Mouse (Mus musculus) liver, adult 2 months (tissue): Measurements from ENCODE around the gene Map3k11. TPM values are rescaled to one million over a fixed set of nuclear protein-coding genes. Genes with fewer than 3 reads are reported as not detected.

Source experiments
- DNase-seq: peaks from one replicate; pipeline ENCODE4 v3.0.0-alpha.2; 2011; ENCODE audit warnings: low read depth, low spot score; ENCODE audit errors: extremely low read depth
- H3K27ac ChIP-seq: fragments of 200-500 bp; replicated peaks from 2 replicates; pipeline ENCODE4 v1.5.1; 2012; ENCODE audit warnings: low read depth, mild to moderate bottlenecking, control low read depth, inconsistent platforms, low read length; ENCODE audit not compliant: insufficient read depth
- H3K27me3 ChIP-seq: fragments of 200-500 bp; 2 replicates; pipeline ENCODE4 v1.6.1; 2012; ENCODE audit warnings: mild to moderate bottlenecking, moderate library complexity, low read length, inconsistent platforms; ENCODE audit not compliant: control insufficient read depth, insufficient read depth
- H3K36me3 ChIP-seq: fragments of 200-500 bp; 2 replicates; pipeline ENCODE4 v1.6.1; 2012; ENCODE audit warnings: low read length, inconsistent platforms; ENCODE audit not compliant: control insufficient read depth, insufficient read depth
- H3K4me1 ChIP-seq: fragments of 200-500 bp; 2 replicates; pipeline ENCODE4 v1.6.1; 2011; ENCODE audit warnings: low read length; ENCODE audit not compliant: control insufficient read depth, insufficient read depth
- H3K4me3 ChIP-seq: fragments of 200-500 bp; 2 replicates; pipeline ENCODE4 v1.5.1; 2011; ENCODE audit warnings: low read depth, mild to moderate bottlenecking, control low read depth, low read length, moderate library complexity; ENCODE audit not compliant: insufficient read depth
- H3K79me2 ChIP-seq: fragments of 200-500 bp; 2 replicates; pipeline ENCODE4 v1.6.1; 2012; ENCODE audit warnings: inconsistent platforms, mild to moderate bottlenecking, low read length, moderate library complexity; ENCODE audit not compliant: control insufficient read depth, insufficient read depth
- H3K9ac ChIP-seq: fragments of 200-500 bp; 2 replicates; pipeline ENCODE4 v1.6.1; 2012; ENCODE audit warnings: low read depth, mild to moderate bottlenecking, control low read depth, inconsistent platforms, low read length
- CTCF ChIP-seq: fragments of 200-500 bp; IDR thresholded peaks from 2 replicates; pipeline ENCODE4 v1.5.1; 2011; ENCODE audit warnings: low read depth, low read length, control low read depth
- POLR2A ChIP-seq: fragments of 200-500 bp; IDR thresholded peaks from 2 replicates; pipeline ENCODE4 v1.6.1; 2011; ENCODE audit warnings: low read length, control low read depth; ENCODE audit not compliant: insufficient read depth; ENCODE audit errors: extremely low read depth
- WGBS: fragments of 180-500 bp; shearing (Covaris S2); methylation state at CpG from one replicate; pipeline ENCODE4 v1.1.7; 2018; 5-methylcytosine and 5-hydroxymethylcytosine counted together
- polyA plus RNA-seq: library from polyadenylated mRNA; depleted of rRNA; stranded (reverse); fragments of >200 nt; gene quantifications from 2 replicates; pipeline ENCODE4 v1.2.3, GENCODE M21; 2012
- total RNA-seq: library from RNA; depleted of rRNA; stranded (reverse); fragments of >200 nt; gene quantifications from 2 replicates; pipeline ENCODE4 v1.2.3, GENCODE M21; 2014

Gene Map3k11
- total and polyA plus RNA-seq, 2 experiments = 10.2 to 53.6 TPM

DNA sequence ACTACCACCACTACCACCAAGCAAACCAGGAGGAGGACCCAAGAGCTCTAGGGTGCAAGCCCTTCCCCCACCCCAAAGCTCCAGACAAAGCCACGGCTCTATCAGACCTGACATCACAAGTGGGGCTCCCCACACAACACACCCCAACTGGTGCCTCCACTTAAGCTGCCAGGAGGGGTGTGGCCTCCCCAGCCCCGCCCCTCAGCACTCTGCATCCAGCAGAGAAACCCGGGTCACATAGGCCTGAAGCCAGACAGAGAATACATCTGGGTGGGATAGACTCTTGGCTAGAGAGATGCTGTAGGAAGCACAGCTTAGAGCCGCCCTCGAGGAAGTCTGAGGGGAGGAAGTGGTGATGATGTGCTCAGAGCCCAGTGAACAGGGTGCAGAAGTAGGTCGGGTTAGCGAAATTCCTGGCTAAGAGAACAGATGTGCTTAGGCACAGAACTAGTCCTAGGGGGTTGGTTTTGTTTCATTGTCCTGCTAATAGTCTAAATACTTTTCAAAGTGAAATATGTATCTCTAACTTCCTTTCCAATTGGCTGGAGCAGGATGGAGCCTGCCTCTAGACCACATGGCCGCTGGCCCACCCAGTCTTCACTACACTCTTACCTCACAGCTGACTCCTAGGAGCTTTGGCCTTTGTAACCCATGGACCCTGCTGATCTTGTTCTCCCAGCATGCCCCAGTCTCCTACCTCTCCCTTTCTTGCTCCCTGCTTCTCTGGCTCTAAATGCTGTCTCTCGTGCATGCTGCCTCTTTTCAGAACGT lies 16.4 kb downstream of the Map3k11 start:
- TF ChIP-seq CTCF (no peak), POLR2A (no peak)
- 55% methylated on average over 10 of the region's 10 CpGs for WGBS
- no peaks in the 10 kb centered on the region for H3K27me3 ChIP-seq
- H3K4me3 ChIP-seq = no peak overlapping the region
- H3K79me2 ChIP-seq = no peaks in the 10 kb centered on the region
- peaks cover 16% of the 10 kb centered on the region for H3K36me3 ChIP-seq
- H3K27ac ChIP-seq = no peak overlapping the region
- H3K4me1 ChIP-seq = peaks cover 2% of the 10 kb centered on the region; the same call in 1 of the 2 replicates
- H3K9ac ChIP-seq = no peak overlapping the region
- no peak for DNase-seq

DNA sequence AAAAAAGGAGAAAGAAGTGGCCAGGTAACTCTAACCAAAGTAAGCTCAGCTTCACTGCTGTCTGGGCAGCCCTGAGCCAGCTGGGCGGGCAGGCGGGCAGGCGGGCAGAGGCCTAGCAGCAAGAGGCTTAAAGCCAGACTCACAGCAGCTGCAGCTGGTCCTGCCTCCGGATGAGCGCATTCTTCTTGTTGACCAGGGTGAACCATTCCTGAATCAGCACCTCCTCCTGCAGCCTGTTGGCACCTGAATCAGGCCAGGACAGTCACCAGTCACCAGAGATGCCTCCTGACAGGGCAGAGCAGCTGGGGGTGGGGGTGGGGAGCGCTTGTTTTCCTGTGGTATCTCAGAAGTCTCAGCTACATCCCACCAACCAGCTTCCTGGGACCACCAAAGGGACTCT lies 21.5 kb downstream of the Map3k11 start:
- Histone ChIP-seq H3K27me3 (no peaks in the 10 kb centered on the region), H3K9ac (no peak overlapping the region), H3K79me2 (no peaks in the 10 kb centered on the region), H3K36me3 (no peaks in the 10 kb centered on the region), H3K4me3 (no peak overlapping the region), H3K4me1 (peaks cover 5% of the 10 kb centered on the region; the same call in 1 of the 2 replicates), H3K27ac (no peak overlapping the region)
- DNase-seq = no peak
- no peak for TF ChIP-seq CTCF
- no peak for TF ChIP-seq POLR2A
- WGBS = 95% methylated on average over 6 of the region's 6 CpGs

DNA sequence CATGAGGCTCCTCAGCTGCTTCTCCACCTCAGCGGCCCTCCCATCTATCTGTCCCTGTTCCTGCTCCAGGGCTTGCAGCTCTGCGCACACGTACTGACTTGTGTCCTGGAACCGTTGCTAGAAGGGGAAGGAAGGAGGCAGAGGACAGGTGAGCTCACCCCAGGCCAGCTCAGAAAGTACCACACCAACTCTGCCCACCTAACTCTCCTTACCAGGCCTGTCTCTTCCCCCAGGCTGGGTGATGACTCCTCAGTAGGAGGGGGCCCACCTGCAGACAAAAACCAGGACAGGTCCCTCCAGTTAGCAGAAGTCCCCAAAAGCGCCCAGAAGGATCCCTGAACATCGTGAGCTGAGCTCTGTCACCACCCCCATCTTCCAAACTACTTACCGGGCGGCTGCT lies 22.0 kb downstream of the Map3k11 start:
- H3K79me2 ChIP-seq = no peaks in the 10 kb centered on the region
- H3K9ac ChIP-seq = no peak overlapping the region
- DNase-seq = no peak
- H3K36me3 ChIP-seq = no peaks in the 10 kb centered on the region
- TF ChIP-seq POLR2A (no peak), CTCF (no peak)
- H3K4me1 ChIP-seq = 0 out of 2 replicates have a peak, but pooled peaks cover 3% of the 10 kb centered on the region
- no peak overlapping the region for H3K27ac ChIP-seq
- no peak overlapping the region for H3K4me3 ChIP-seq
- 90% methylated on average over 8 of the region's 8 CpGs for WGBS
- no peaks in the 10 kb centered on the region for H3K27me3 ChIP-seq

DNA sequence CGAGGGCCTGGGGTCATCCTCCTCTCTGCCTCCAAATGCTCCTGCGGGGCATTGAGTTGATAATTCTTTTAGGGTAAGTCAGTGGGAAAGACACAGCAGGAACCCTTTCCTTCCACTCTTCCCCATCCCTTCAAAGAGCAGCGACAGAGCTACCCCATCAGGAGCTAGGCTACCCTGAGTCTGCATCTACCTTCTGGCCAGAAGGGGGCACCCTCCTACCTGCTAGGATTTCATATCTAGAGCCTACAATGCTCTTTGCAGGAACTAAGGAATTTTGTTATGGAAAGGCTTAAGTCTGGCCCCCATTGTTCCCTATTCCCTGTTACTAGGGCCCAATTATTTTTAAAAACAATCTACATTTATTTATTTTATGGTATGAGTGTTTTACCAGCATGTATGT lies 22.7 kb downstream of the Map3k11 start:
- Histone ChIP-seq H3K4me1 (0 out of 2 replicates have a peak, but pooled peaks cover 3% of the 10 kb centered on the region), H3K36me3 (no peaks in the 10 kb centered on the region), H3K4me3 (no peak overlapping the region), H3K79me2 (no peaks in the 10 kb centered on the region), H3K27ac (no peak overlapping the region), H3K9ac (no peak overlapping the region), H3K27me3 (no peaks in the 10 kb centered on the region)
- TF ChIP-seq CTCF (peak; percentile 80), POLR2A (no peak)
- WGBS = 32% methylated on average over 3 of the region's 3 CpGs
- DNase-seq = peak; percentile 44

DNA sequence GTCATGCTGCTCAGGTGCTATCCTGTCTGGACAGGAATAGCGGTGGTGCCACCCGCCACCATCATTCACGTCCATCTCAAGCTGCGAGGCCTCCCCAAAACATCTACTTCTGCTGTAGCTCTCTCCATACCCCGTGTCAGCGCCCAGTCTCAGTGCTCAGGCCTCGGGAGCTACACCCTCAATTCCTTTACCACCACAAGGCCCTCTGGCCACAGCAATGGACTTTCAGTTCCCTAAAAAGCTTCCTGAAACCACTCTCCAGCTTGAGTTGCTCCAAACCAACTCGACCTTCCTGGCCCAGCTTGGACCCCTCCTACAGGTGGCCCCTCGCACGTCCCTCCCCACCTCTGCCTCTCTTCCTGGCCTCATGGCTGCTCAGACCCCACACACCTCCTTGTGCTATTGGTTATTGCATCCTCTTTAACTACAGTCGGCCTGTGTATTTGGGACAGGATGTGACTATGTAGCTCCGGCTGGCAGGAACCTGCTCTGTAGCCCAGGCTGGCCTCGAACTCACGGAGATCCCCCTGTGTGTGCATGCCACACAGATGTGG lies 23.4 kb downstream of the Map3k11 start:
- Histone ChIP-seq H3K27me3 (no peaks in the 10 kb centered on the region), H3K4me1 (0 out of 2 replicates have a peak, but pooled peaks cover 3% of the 10 kb centered on the region), H3K27ac (no peak overlapping the region), H3K9ac (no peak overlapping the region), H3K4me3 (no peak overlapping the region), H3K36me3 (no peaks in the 10 kb centered on the region), H3K79me2 (no peaks in the 10 kb centered on the region)
- WGBS = 88% methylated on average over 14 of the region's 14 CpGs
- TF ChIP-seq CTCF = no peak
- TF ChIP-seq POLR2A = no peak
- DNase-seq = no peak

DNA sequence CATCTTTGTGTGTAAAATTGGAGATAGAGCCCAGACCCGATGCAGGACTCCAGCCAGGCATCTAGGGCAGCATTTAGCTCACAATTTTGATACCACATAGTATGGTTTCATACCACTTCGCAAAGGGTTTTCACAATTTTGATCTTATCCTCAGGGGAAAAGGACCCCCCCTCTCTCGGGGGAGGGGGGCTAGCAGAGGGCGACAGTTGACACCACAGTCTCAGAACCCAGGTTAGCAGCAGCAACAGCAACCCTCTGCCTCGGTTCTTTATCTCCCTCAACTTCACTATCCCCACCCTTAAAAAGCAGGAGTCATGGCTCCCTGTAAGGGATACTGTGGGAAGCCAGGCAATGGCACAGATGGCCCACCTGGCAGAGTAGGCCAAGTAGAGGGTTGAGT lies 24.7 kb downstream of the Map3k11 start:
- Histone ChIP-seq H3K27me3 (no peaks in the 10 kb centered on the region), H3K27ac (no peak overlapping the region), H3K4me3 (no peak overlapping the region), H3K4me1 (0 out of 2 replicates have a peak, but pooled peaks cover 3% of the 10 kb centered on the region), H3K9ac (no peak overlapping the region), H3K79me2 (no peaks in the 10 kb centered on the region), H3K36me3 (no peaks in the 10 kb centered on the region)
- no peak for TF ChIP-seq POLR2A
- no peak for TF ChIP-seq CTCF
- DNase-seq = no peak
- 82% methylated on average over 5 of the region's 5 CpGs for WGBS
